Comparison of ENCODE assay signal across 9 mouse cellular contexts in genomic region chr1:75342874-75343416, GRCm38 (mm10). TPM values are rescaled to one million over a fixed set of nuclear protein-coding genes. Genes with fewer than 3 reads are reported as not detected.
A peak's percentile ranks its signal among the peaks of the same experiment; 100 is the strongest.
DNase-seq lines count a peak whose midpoint lies in the region; ATAC-seq lines count a peak whose summit lies in the region.
"Had no signal": no experiment of that assay in that cellular context is flagged by ENCODE, and none has a peak within 500 bp of the region (broad histone marks: within the 10 kb centered on the region; RNA-seq: fewer than 3 reads in every experiment).

No protein-coding gene starts in this region.

- intact Hi-C loops in heart, postnatal 25 days (cut with DNase I): loop anchor here (1.0 to 5.0 kb wide), 4 partner anchors 30 to 249 kb away; no protein-coding TSS in a partner anchor

- peak; percentile 86 for ATAC-seq in megakaryocyte progenitor cell, adult 5-6 weeks (replicated peaks; ENCODE audit: poor library complexity)

- H3K27me3 ChIP-seq in splenic B cell, adult 2 months (ENCODE audit: control insufficient read depth, insufficient read depth, low read length, poor library complexity, severe bottlenecking): no peaks in the 10 kb centered on the region

- peak; percentile 64 to 84 for DNase-seq in heart, adult 18-20 months
- no peak for DNase-seq in heart, postnatal 25 days (ENCODE audit: low spot score)
- DNase-seq in Muller cell, postnatal 12 days (ENCODE audit: inconsistent ontology term): peak; percentile 74
- DNase-seq in cerebellum, postnatal 10 days: peak; percentile 81 to 88
- DNase-seq in frontal cortex, postnatal 10 days (ENCODE audit: low spot score in 2 of 2): peak; percentile 65 to 71
- DNase-seq in layer of hippocampus, adult 9-10 months (ENCODE audit: low spot score): peak; percentile 86
- DNase-seq in splenic B cell, adult 2 months (ENCODE audit: low read depth, low spot score): peak; percentile 43
- DNase-seq: liver, embryonic 13.5 days had no signal

- H3K36me3 ChIP-seq in splenic B cell, adult 2 months (ENCODE audit: control insufficient read depth, insufficient read depth, low read length, poor library complexity, severe bottlenecking): no peaks in the 10 kb centered on the region
- H3K36me3 ChIP-seq: liver, embryonic 13.5 days had no signal

RNA-seq across cellular contexts. Expression of gene Des, which starts 17.2 kb away (rescaled TPM):
- total RNA-seq in heart, adult 18-20 months (2021): 1,000 to 10,000 TPM; 1,347 to 1,386 TPM
- total RNA-seq in heart, postnatal 25 days (2021): 1,000 to 10,000 TPM; 1,261 to 1,294 TPM
- not detected in 2 replicates for total RNA-seq in megakaryocyte progenitor cell, adult 5-6 weeks (2015)
- not detected in 2 replicates for total RNA-seq in megakaryocyte progenitor cell, adult 5-6 weeks (2017)

RNA-seq across cellular contexts. Expression of gene Dnpep, which starts 25.2 kb away (rescaled TPM):
- 10 to 100 TPM; 80.9 to 88.3 TPM for total RNA-seq in heart, adult 18-20 months (2021)
- 10 to 100 TPM; 81.8 to 82.7 TPM for total RNA-seq in heart, postnatal 25 days (2021)
- total RNA-seq in megakaryocyte progenitor cell, adult 5-6 weeks (2015): 31.3 and 39.7 TPM in 2 replicates
- total RNA-seq in megakaryocyte progenitor cell, adult 5-6 weeks (2017): 36.4 and 41.7 TPM in 2 replicates

RNA-seq across cellular contexts. Expression of gene Speg, which starts 32.2 kb away (rescaled TPM):
- 100 to 1,000 TPM; 115 TPM for total RNA-seq in heart, adult 18-20 months (2021)
- 100 to 1,000 TPM; 141 to 144 TPM for total RNA-seq in heart, postnatal 25 days (2021)
- total RNA-seq in megakaryocyte progenitor cell, adult 5-6 weeks (2015): not detected in 2 replicates
- not detected in 2 replicates for total RNA-seq in megakaryocyte progenitor cell, adult 5-6 weeks (2017)

Comparison
In these comparisons a context has a peak if more than half of its experiments do, and no peak if none do; other contexts are left out.
1. RNA of gene Des, which starts 17.2 kb away (total RNA-seq): 1,347 to 1,386 TPM in heart, adult 18-20 months and 1,261 to 1,294 TPM in heart, postnatal 25 days; not detected in megakaryocyte progenitor cell, adult 5-6 weeks; every median in the first group is over 1,000 times any median in the second.
2. RNA of gene Speg, which starts 32.2 kb away (total RNA-seq): 141 to 144 TPM in heart, postnatal 25 days and 115 TPM in heart, adult 18-20 months; not detected in megakaryocyte progenitor cell, adult 5-6 weeks; every median in the first group is over 100 times any median in the second.